Mouse (Mus musculus) neural tube, embryonic 14.5 days (tissue): ENCODE measurements around the gene Clrn1. TPM values are rescaled to one million over a fixed set of nuclear protein-coding genes. Genes with fewer than 3 reads are reported as not detected.
"Not testable (repeated sequence)": the region's sequence is repeated elsewhere in the genome, so short reads cannot be mapped to it uniquely, and the experiment has no call there.

Source experiments
- ATAC-seq: fragments of 200-750 bp; cut with Nextera tagmentation; 2 replicates; pipeline ENCODE4 v1.8.0; 2017; ENCODE audit warnings: low read depth, mild to moderate bottlenecking, moderate TSS enrichment, moderate library complexity
- H3K27ac ChIP-seq: fragments of 300-500 bp; sonication (generic); 2 replicates; pipeline ENCODE4 v1.5.1; 2014; ENCODE audit warnings: low read depth, mild to moderate bottlenecking, control low read depth, low read length, moderate library complexity, mixed read lengths
- H3K27me3 ChIP-seq: fragments of 300-500 bp; sonication (generic); 2 replicates; pipeline ENCODE4 v1.6.1; 2014; ENCODE audit warnings: low read length; ENCODE audit not compliant: control insufficient read depth, insufficient read depth
- H3K36me3 ChIP-seq: fragments of 300-500 bp; sonication (generic); 2 replicates; pipeline ENCODE4 v1.6.1; 2014; ENCODE audit warnings: low read length, mixed read lengths; ENCODE audit not compliant: control insufficient read depth, insufficient read depth
- H3K4me1 ChIP-seq: fragments of 300-500 bp; sonication (generic); 2 replicates; pipeline ENCODE4 v1.6.1; 2014; ENCODE audit warnings: low read length; ENCODE audit not compliant: control insufficient read depth, insufficient read depth
- H3K4me2 ChIP-seq: fragments of 300-500 bp; sonication (generic); 2 replicates; pipeline ENCODE4 v1.6.1; 2014; ENCODE audit warnings: mild to moderate bottlenecking, low read depth, low read length, control low read depth
- H3K4me3 ChIP-seq: fragments of 300-500 bp; sonication (generic); 2 replicates; pipeline ENCODE4 v1.5.1; 2014; ENCODE audit warnings: low read depth, low read length, control low read depth, mixed read lengths
- H3K9ac ChIP-seq: fragments of 300-500 bp; sonication (generic); replicated peaks from 2 replicates; pipeline ENCODE4 v1.6.1; 2014; ENCODE audit warnings: low read depth, mild to moderate bottlenecking, control low read depth, low read length, mixed read lengths
- H3K9me3 ChIP-seq: fragments of 300-500 bp; sonication (generic); 2 replicates; pipeline ENCODE4 v1.6.1; 2016; ENCODE audit warnings: low read length; ENCODE audit not compliant: control insufficient read depth
- WGBS: fragments of 180-500 bp; shearing (Covaris S2); extraction: QIAGEN DNeasy Blood & Tissue Kit; methylation state at CpG from one replicate; pipeline ENCODE4 v1.1.7; 2014; 5-methylcytosine and 5-hydroxymethylcytosine counted together
- polyA plus RNA-seq: library from polyadenylated mRNA; unstranded; fragments of >200 nt; fragmentation: Nextera tagmentation; extraction: Ambion mirVana; gene quantifications from 2 replicates; pipeline ENCODE4 v1.2.1, GENCODE M21; 2014

Clrn1 gene
- polyA plus RNA-seq, 1 experiment from 2014 or later: 1.5 TPM

GRCm38 (mm10) chr3:58889670-58890069 is 4.5 kb upstream of the Clrn1 start:
- no peaks in the 10 kb centered on the region for H3K9me3 ChIP-seq
- H3K36me3 ChIP-seq: no peaks in the 10 kb centered on the region
- H3K27me3 ChIP-seq: no peaks in the 10 kb centered on the region
- no peak overlapping the region for H3K4me3 ChIP-seq
- H3K4me2 ChIP-seq: no peak overlapping the region
- H3K9ac ChIP-seq: no peak overlapping the region
- no peak overlapping the region for H3K27ac ChIP-seq
- 56% methylated on average over 3 of the region's 3 CpGs for WGBS
- H3K4me1 ChIP-seq: no peaks in the 10 kb centered on the region
- no peak for ATAC-seq

- no peaks in the 10 kb centered on the region for H3K9me3 ChIP-seq
- H3K9ac ChIP-seq: no peak overlapping the region
- no peaks in the 10 kb centered on the region for H3K36me3 ChIP-seq
- H3K4me1 ChIP-seq: peaks cover under 1% of the 10 kb centered on the region; the same call in 1 of the 2 replicates
- 69% methylated on average over 7 of the region's 7 CpGs for WGBS
- H3K27ac ChIP-seq: no peak overlapping the region
- no peak for ATAC-seq
- H3K27me3 ChIP-seq: no peaks in the 10 kb centered on the region
- H3K4me3 ChIP-seq: no peak overlapping the region
- no peak overlapping the region for H3K4me2 ChIP-seq
Observed at GRCm38 (mm10) chr3:58888131-58888715, 3.1 kb upstream of the Clrn1 start.

GRCm38 (mm10) chr3:58887719-58888118 is 2.6 kb upstream of the Clrn1 start:
- Histone ChIP-seq H3K27ac (no peak overlapping the region), H3K27me3 (no peaks in the 10 kb centered on the region), H3K9ac (no peak overlapping the region), H3K9me3 (no peaks in the 10 kb centered on the region), H3K36me3 (no peaks in the 10 kb centered on the region), H3K4me2 (no peak overlapping the region), H3K4me1 (peaks cover 6% of the 10 kb centered on the region; the same call in 1 of the 2 replicates), H3K4me3 (no peak overlapping the region)
- 85% methylated on average over 10 of the region's 10 CpGs for WGBS
- no peak for ATAC-seq

- no peak overlapping the region for H3K9ac ChIP-seq
- H3K36me3 ChIP-seq: no peaks in the 10 kb centered on the region
- no peaks in the 10 kb centered on the region for H3K27me3 ChIP-seq
- peaks cover 7% of the 10 kb centered on the region; the same call in 1 of the 2 replicates for H3K4me1 ChIP-seq
- no peaks in the 10 kb centered on the region for H3K9me3 ChIP-seq
- no peak overlapping the region for H3K4me3 ChIP-seq
- no peak overlapping the region for H3K4me2 ChIP-seq
- H3K27ac ChIP-seq: no peak overlapping the region; the same call in 1 of the 2 replicates
- peak; percentile 73 for ATAC-seq
Observed at GRCm38 (mm10) chr3:58883511-58883907, 1.6 kb downstream of the Clrn1 start.

GRCm38 (mm10) chr3:58882878-58883510 is 2.1 kb downstream of the Clrn1 start:
- no peaks in the 10 kb centered on the region for H3K27me3 ChIP-seq
- H3K4me1 ChIP-seq: peaks cover 7% of the 10 kb centered on the region; the same call in 1 of the 2 replicates
- H3K4me3 ChIP-seq: no peak overlapping the region
- WGBS: 13% methylated on average over 8 of the region's 8 CpGs
- peak overlapping the region; percentile 41 for H3K27ac ChIP-seq
- H3K9me3 ChIP-seq: no peaks in the 10 kb centered on the region
- H3K36me3 ChIP-seq: no peaks in the 10 kb centered on the region
- no peak overlapping the region for H3K4me2 ChIP-seq
- ATAC-seq: peak; percentile 55
- no peak overlapping the region for H3K9ac ChIP-seq

GRCm38 (mm10) chr3:58881016-58881415 is 4.1 kb downstream of the Clrn1 start:
- peaks cover 7% of the 10 kb centered on the region; the same call in 1 of the 2 replicates for H3K4me1 ChIP-seq
- 16% methylated on average over 1 of the region's 1 CpGs for WGBS
- H3K9me3 ChIP-seq: no peaks in the 10 kb centered on the region
- H3K4me2 ChIP-seq: no peak overlapping the region
- H3K27me3 ChIP-seq: no peaks in the 10 kb centered on the region
- no peak for ATAC-seq
- no peak overlapping the region for H3K9ac ChIP-seq
- H3K4me3 ChIP-seq: no peak overlapping the region
- no peaks in the 10 kb centered on the region for H3K36me3 ChIP-seq
- H3K27ac ChIP-seq: no peak overlapping the region

GRCm38 (mm10) chr3:58880181-58880580 is 5.0 kb downstream of the Clrn1 start:
- WGBS: 79% methylated on average over 2 of the region's 2 CpGs
- no peak overlapping the region for H3K27ac ChIP-seq
- H3K4me2 ChIP-seq: no peak overlapping the region
- H3K9me3 ChIP-seq: no peaks in the 10 kb centered on the region
- peaks cover 7% of the 10 kb centered on the region; the same call in 1 of the 2 replicates for H3K4me1 ChIP-seq
- no peak overlapping the region for H3K9ac ChIP-seq
- ATAC-seq: no peak
- H3K4me3 ChIP-seq: no peak overlapping the region
- no peaks in the 10 kb centered on the region for H3K27me3 ChIP-seq
- no peaks in the 10 kb centered on the region for H3K36me3 ChIP-seq

- H3K27ac ChIP-seq, H3K4me2 ChIP-seq, H3K27me3 ChIP-seq, H3K36me3 ChIP-seq, ATAC-seq, H3K9ac ChIP-seq, H3K9me3 ChIP-seq, H3K4me1 ChIP-seq, H3K4me3 ChIP-seq: not testable (repeated sequence)
- 76% methylated on average over 2 of the region's 2 CpGs for WGBS
Observed at GRCm38 (mm10) chr3:58871882-58872281, 13.3 kb downstream of the Clrn1 start.

- Histone ChIP-seq H3K4me2 (no peak overlapping the region), H3K4me3 (no peak overlapping the region), H3K27ac (no peak overlapping the region), H3K36me3 (no peaks in the 10 kb centered on the region), H3K9ac (no peak overlapping the region), H3K27me3 (no peaks in the 10 kb centered on the region), H3K9me3 (no peaks in the 10 kb centered on the region), H3K4me1 (no peaks in the 10 kb centered on the region)
- ATAC-seq: peak; percentile 61; the same call in 1 of the 2 replicates
- WGBS: 30% methylated on average over 7 of the region's 7 CpGs
Observed at GRCm38 (mm10) chr3:58865690-58866089, 19.4 kb downstream of the Clrn1 start.
